Mouse (Mus musculus) left cerebral cortex, adult 2 months (tissue): ENCODE results near the gene Ush2a. TPM values are rescaled to one million over a fixed set of nuclear protein-coding genes. Genes with fewer than 3 reads are reported as not detected.

Experiments used
- DNase-seq, 2 experiments: peaks; one replicate each; pipeline ENCODE4 v3.0.0; 2021 to 2022; ENCODE audit warnings: low spot score in 2 of 2, mixed read lengths in 1 of 2; ENCODE audit errors: extremely low spot score in 1 of 2
- H3K27ac ChIP-seq: fragments of 200-600 bp; 2 replicates; pipeline ENCODE4 v1.8.1; 2022
- H3K4me3 ChIP-seq: fragments of 200-600 bp; 2 replicates; pipeline ENCODE4 v1.8.1; 2022
- CTCF ChIP-seq: fragments of 200-600 bp; IDR thresholded peaks from 2 replicates; pipeline ENCODE4 v1.8.1; 2022; ENCODE audit warnings: antibody characterized with exemption, mild to moderate bottlenecking, moderate library complexity
- intact Hi-C: fragments of 180-260 bp; cut with DNase I; formaldehyde crosslinking; loops from one replicate; pipeline ENCODE4 v1.15.1; 2025
- total RNA-seq, 2 experiments: library from RNA; stranded (reverse); gene quantifications; 2 replicates each; pipeline ENCODE4 v1.2.3; 2021

Gene Ush2a
- total RNA-seq, 2 experiments from 2014 or later: 0.05 to 0.37 TPM

DNA sequence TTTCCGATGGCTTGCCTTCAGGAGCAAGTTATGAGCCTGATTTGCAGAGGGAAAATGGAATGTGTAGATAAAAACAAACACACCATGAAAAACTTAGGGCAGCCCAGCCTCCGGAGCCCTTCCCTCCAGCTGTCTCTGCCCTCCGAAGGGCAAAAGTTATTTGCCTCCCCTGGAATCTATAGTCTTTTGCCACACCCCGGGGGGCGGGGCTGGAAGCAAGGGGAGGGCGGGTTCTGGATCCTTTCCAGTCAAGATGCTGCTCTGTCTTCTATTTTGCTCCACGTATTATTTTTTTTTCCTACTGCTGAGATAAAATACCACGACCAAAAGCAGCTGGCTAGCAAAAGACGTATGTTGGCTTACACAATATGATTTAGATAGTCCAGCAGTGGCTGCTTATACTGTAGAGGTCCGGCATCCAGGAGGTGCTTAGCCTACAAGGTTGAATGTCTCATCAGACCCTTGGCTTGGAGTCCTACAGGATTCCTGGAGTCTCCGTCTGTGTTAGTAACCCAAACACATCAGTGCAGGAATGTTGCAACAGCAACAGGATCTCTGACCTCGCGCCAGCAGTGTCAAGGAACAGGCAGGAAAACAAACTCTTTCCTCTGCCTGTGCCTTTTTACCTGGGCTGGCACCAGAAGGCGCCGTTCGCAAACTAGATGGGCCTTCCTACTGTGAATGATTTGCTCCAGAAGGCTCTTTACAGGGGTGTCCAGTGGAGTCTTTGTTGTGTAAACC is 751.2 kb downstream of the Ush2a start:
- Histone ChIP-seq H3K4me3 (no peak overlapping the region), H3K27ac (no peak overlapping the region)
- intact Hi-C loops: no loop called here
- DNase-seq: no peak
- no peak for TF ChIP-seq CTCF

DNA sequence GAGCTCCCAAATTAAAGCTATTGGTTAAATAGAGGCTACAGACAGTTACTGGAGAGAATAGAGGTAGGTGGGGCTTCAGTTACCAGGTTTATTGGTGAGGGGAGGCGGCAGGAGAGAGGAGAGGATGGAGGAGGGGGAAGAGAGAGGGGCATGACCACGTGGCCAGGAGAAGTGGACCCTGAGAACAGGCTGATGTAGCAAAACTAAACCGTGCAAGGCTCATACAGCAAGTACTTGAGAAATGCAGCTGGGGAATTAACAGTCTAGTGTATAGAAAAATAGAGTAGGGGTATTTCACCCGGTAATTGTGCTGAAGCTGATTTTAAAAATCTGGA is 751.7 kb downstream of the Ush2a start:
- intact Hi-C loops: no loop called here

More for the DNA sequence above, 751.7 kb downstream of the Ush2a start:
- no peak for DNase-seq
- TF ChIP-seq CTCF: no peak
- Histone ChIP-seq H3K27ac (no peak overlapping the region), H3K4me3 (no peak overlapping the region)
